Mouse (Mus musculus): ENCODE results near the gene Olfr221.

GRCm38 (mm10) chr14:52015445-52016100 is 26.7 kb downstream of the Olfr221 start, which contains the start of gene Tmem253:
- TF ChIP-seq GATA1 (IDR thresholded peaks at IDR 0.05; ENCODE audit: borderline replicate concordance, low read length) (no peak), FLI1 (IDR thresholded peaks at IDR 0.05; ENCODE audit: low read length) (no peak)

Data from megakaryocyte, embryonic 14.5 days (primary cell).